Mouse (Mus musculus): Measurements from ENCODE around the gene Gstm2. TPM values are rescaled to one million over a fixed set of nuclear protein-coding genes. Genes with fewer than 3 reads are reported as not detected.
"Not testable (repeated sequence)": the region's sequence is repeated elsewhere in the genome, so short reads cannot be mapped to it uniquely, and the experiment has no call there.

Gene Gstm2
- total RNA-seq, 2 experiments from 2014 or later: 211 to 280 TPM

GRCm38 (mm10) chr3:107949461-107949860 lies 36.8 kb downstream of the Gstm2 start:
- not testable (repeated sequence) for DNase-seq (ENCODE audit: low spot score in 2 of 2)

- DNase-seq (ENCODE audit: low spot score in 2 of 2): no peak
Measured at GRCm38 (mm10) chr3:107945729-107946128, 40.5 kb downstream of the Gstm2 start.

GRCm38 (mm10) chr3:107943239-107943990 lies 42.8 kb downstream of the Gstm2 start, which contains the start of gene Gstm6:
Gstm6 (minus strand) TSS chr3:107943749.
- DNase-seq (ENCODE audit: low spot score in 2 of 2): no peak

- DNase-seq (ENCODE audit: low spot score in 2 of 2): no peak
Measured at GRCm38 (mm10) chr3:107941261-107941660, 45.0 kb downstream of the Gstm2 start.

- no peak for DNase-seq (ENCODE audit: low spot score in 2 of 2)
Measured at GRCm38 (mm10) chr3:107940524-107940923, 45.7 kb downstream of the Gstm2 start.

GRCm38 (mm10) chr3:107939830-107940229 lies 46.4 kb downstream of the Gstm2 start:
- no peak for DNase-seq (ENCODE audit: low spot score in 2 of 2)

GRCm38 (mm10) chr3:107939403-107939802 lies 46.9 kb downstream of the Gstm2 start:
- DNase-seq (ENCODE audit: low spot score in 2 of 2): peak; percentile 69 to 72

- no peak for DNase-seq (ENCODE audit: low spot score in 2 of 2)
Measured at GRCm38 (mm10) chr3:107935888-107936287, 50.4 kb downstream of the Gstm2 start.

GRCm38 (mm10) chr3:107935268-107935667 lies 51.0 kb downstream of the Gstm2 start:
- DNase-seq (ENCODE audit: low spot score in 2 of 2): no peak

GRCm38 (mm10) chr3:107932128-107932527 lies 54.1 kb downstream of the Gstm2 start:
- no peak for DNase-seq (ENCODE audit: low spot score in 2 of 2)

Other genes with a start within 250 kb of the Gstm2 start
- 10 to 100 TPM; 13.2 to 34.7 TPM for gene Csf1, start 226.0 kb downstream of the Gstm2 start, total RNA-seq (2021)
- not detected for gene Eps8l3, start 109.2 kb downstream of the Gstm2 start, total RNA-seq (2021)
- 10 to 100 TPM; 30.0 to 48.3 TPM for gene Gstm5, start 90.6 kb downstream of the Gstm2 start, total RNA-seq (2021)
- 100 to 1,000 TPM; 143 to 179 TPM for gene Gstm7, start 54.6 kb downstream of the Gstm2 start, total RNA-seq (2021)
- gene Gstm6, start 42.7 kb downstream of the Gstm2 start, total RNA-seq (2021): 1 to 10 TPM; 6.1 to 8.0 TPM
- under 1 TPM in 1 of 2 experiments, not detected in 1; 0.33 TPM for gene Gstm3, start 17.2 kb downstream of the Gstm2 start, total RNA-seq (2021)
- gene Gstm1, start 31.5 kb upstream of the Gstm2 start, total RNA-seq (2021): 100 to 1,000 TPM; 423 to 620 TPM
- gene Gstm4, start 58.4 kb upstream of the Gstm2 start, total RNA-seq (2021): 10 to 100 TPM; 19.6 to 20.3 TPM
- gene Ampd2, start 100.2 kb upstream of the Gstm2 start, total RNA-seq (2021): 100 to 1,000 TPM; 130 to 192 TPM
- gene Gnat2, start 106.3 kb upstream of the Gstm2 start, total RNA-seq (2021): 10 to 100 TPM; 11.0 to 18.6 TPM
- gene Gnai3, start 159.7 kb upstream of the Gstm2 start, total RNA-seq (2021): 100 to 1,000 TPM; 160 to 166 TPM
- under 1 TPM; 0.19 to 0.23 TPM for gene Gpr61, start 168.4 kb upstream of the Gstm2 start, total RNA-seq (2021)
- gene Amigo1, start 199.9 kb upstream of the Gstm2 start, total RNA-seq (2021): 10 to 100 TPM; 23.1 to 23.5 TPM
- gene Cyb561d1, start 214.8 kb upstream of the Gstm2 start, total RNA-seq (2021): 1 to 10 TPM; 7.3 to 8.6 TPM
- gene Atxn7l2, start 224.5 kb upstream of the Gstm2 start, total RNA-seq (2021): 1 to 10 TPM; 8.2 to 8.5 TPM
- gene Sypl2, start 240.2 kb upstream of the Gstm2 start, total RNA-seq (2021): 1 to 10 TPM in 1 of 2 experiments, under 1 TPM in 1; 0.46 to 1.4 TPM